Mouse (Mus musculus): Measurements from ENCODE around the gene Rtn4rl1. TPM values are rescaled to one million over a fixed set of nuclear protein-coding genes. Genes with fewer than 3 reads are reported as not detected.

Rtn4rl1 gene
- polyA plus RNA-seq, 1 experiment from 2014 or later = 5.8 TPM

DNA sequence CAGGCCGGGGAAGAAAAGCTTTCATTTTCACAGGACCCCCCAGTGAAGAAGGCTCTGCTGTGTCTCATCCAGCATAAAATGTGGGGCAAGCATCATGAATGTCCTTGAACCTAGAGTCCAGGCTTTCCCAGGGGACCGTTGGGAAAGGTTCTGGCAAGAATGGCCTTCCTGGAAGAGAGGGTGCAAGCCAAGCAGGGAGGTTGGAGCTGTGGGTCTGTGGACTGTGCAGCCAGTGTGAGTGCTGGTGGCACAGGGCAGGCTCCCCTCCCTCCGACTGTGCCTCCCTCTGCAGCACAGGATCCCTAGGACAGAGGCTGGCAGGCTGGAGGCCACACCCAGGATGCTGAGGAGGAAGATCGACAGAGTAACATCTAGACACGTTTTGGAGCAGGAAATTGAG lies 69.2 kb downstream of the Rtn4rl1 start:
- WGBS = 31% methylated on average over 5 of the region's 5 CpGs
- Histone ChIP-seq H3K4me3 (no peak overlapping the region), H3K27ac (no peak overlapping the region), H3K4me1 (peaks cover 30% of the 10 kb centered on the region), H3K36me3 (no peaks in the 10 kb centered on the region), H3K9ac (no peak overlapping the region), H3K9me3 (no peaks in the 10 kb centered on the region), H3K4me2 (no peak overlapping the region), H3K27me3 (no peaks in the 10 kb centered on the region)
- ATAC-seq (ENCODE audit: insufficient number of reproducible peaks, low FRiP score, low TSS enrichment, low read depth) = no peak

- Histone ChIP-seq H3K4me3 (no peak overlapping the region), H3K9me3 (no peaks in the 10 kb centered on the region), H3K4me1 (peaks cover 32% of the 10 kb centered on the region), H3K27ac (no peak overlapping the region), H3K9ac (no peak overlapping the region), H3K4me2 (no peak overlapping the region), H3K36me3 (no peaks in the 10 kb centered on the region), H3K27me3 (no peaks in the 10 kb centered on the region)
- ATAC-seq (ENCODE audit: insufficient number of reproducible peaks, low FRiP score, low TSS enrichment, low read depth) = no peak
- WGBS = 35% methylated on average over 15 of the region's 15 CpGs
These were observed 69.8 kb downstream of the Rtn4rl1 start for GRCm38 (mm10) chr11:75263274-75263963.

DNA sequence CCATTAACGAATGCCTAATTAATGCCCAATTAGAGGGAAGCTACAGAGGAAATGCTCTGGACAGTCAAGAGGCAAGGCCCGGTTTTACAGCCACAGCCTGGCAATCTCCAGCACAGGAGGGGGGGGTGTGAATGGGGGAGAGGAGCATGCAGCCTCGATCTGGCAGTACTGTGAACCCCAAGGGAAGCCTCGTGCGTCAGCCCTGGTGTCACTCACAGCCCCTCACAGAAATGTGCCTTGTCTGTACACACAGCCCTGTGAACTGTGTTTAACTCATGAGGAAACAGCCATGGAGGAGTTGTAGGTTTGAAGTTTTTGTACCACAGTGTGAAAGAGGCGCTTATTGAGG lies 70.4 kb downstream of the Rtn4rl1 start:
- H3K4me1 ChIP-seq = peaks cover 32% of the 10 kb centered on the region
- H3K4me2 ChIP-seq = no peak overlapping the region
- H3K9me3 ChIP-seq = no peaks in the 10 kb centered on the region
- no peak overlapping the region for H3K4me3 ChIP-seq
- no peaks in the 10 kb centered on the region for H3K27me3 ChIP-seq
- H3K27ac ChIP-seq = no peak overlapping the region
- WGBS = 46% methylated on average over 6 of the region's 6 CpGs
- H3K9ac ChIP-seq = no peak overlapping the region
- H3K36me3 ChIP-seq = no peaks in the 10 kb centered on the region
- ATAC-seq (ENCODE audit: insufficient number of reproducible peaks, low FRiP score, low TSS enrichment, low read depth) = no peak

DNA sequence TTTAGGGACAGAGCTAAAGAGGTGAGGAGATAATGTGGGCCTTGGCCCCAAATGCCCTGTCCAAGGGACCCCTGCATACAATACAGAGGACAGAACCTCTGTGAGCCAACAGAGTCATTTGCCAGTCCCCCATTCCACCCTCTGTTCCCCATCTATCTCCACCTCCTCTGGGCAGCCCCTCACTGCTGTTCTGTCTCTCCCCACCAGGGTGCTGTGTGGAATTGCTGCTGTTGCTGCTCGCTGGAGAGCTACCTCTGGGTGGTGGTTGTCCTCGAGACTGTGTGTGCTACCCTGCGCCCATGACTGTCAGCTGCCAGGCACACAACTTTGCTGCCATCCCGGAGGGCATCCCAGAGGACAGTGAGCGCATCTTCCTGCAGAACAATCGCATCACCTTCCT lies 71.0 kb downstream of the Rtn4rl1 start:
- no peak overlapping the region for H3K4me3 ChIP-seq
- no peaks in the 10 kb centered on the region for H3K27me3 ChIP-seq
- no peak for ATAC-seq (ENCODE audit: insufficient number of reproducible peaks, low FRiP score, low TSS enrichment, low read depth)
- no peaks in the 10 kb centered on the region for H3K9me3 ChIP-seq
- 83% methylated on average over 6 of the region's 6 CpGs for WGBS
- H3K4me1 ChIP-seq = peaks cover 32% of the 10 kb centered on the region
- no peak overlapping the region for H3K27ac ChIP-seq
- no peak overlapping the region for H3K9ac ChIP-seq
- H3K4me2 ChIP-seq = no peak overlapping the region
- no peaks in the 10 kb centered on the region for H3K36me3 ChIP-seq

DNA sequence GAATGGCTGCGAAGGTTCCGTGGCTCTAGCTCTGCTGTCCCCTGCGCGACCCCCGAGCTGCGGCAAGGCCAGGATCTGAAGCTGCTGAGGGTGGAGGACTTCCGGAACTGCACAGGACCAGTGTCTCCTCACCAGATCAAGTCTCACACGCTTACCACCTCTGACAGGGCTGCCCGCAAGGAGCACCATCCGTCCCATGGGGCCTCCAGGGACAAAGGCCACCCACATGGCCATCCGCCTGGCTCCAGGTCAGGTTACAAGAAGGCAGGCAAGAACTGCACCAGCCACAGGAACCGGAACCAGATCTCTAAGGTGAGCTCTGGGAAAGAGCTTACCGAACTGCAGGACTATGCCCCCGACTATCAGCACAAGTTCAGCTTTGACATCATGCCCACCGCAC lies 72.0 kb downstream of the Rtn4rl1 start:
- Histone ChIP-seq H3K36me3 (no peaks in the 10 kb centered on the region), H3K4me3 (no peak overlapping the region), H3K9me3 (no peaks in the 10 kb centered on the region), H3K27me3 (no peaks in the 10 kb centered on the region), H3K27ac (no peak overlapping the region), H3K4me1 (peaks cover 28% of the 10 kb centered on the region), H3K9ac (no peak overlapping the region), H3K4me2 (no peak overlapping the region)
- no peak for ATAC-seq (ENCODE audit: insufficient number of reproducible peaks, low FRiP score, low TSS enrichment, low read depth)
- 53% methylated on average over 15 of the region's 15 CpGs for WGBS

DNA sequence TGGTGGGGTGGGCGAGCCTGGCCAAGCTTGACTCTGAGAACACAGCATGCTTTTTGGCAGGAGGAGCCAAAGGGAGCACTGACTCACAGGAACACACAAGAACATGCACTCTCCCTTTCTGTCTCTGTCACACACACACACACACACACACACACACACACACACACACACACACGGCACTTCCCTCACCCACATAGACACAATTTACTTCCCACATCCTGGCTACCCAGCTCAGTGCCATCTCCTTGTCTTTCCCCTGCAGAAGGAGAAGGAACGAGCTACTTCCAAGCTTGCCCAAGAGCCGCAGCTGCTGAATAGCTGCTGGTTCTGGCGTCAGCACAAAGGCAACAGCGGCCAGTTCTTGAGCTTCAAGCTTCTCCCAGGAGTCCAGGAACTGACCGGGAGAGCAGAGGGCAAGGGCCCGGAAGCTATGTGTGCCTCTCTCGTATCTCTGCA lies 74.3 kb downstream of the Rtn4rl1 start:
- WGBS = 59% methylated on average over 9 of the region's 9 CpGs

DNA sequence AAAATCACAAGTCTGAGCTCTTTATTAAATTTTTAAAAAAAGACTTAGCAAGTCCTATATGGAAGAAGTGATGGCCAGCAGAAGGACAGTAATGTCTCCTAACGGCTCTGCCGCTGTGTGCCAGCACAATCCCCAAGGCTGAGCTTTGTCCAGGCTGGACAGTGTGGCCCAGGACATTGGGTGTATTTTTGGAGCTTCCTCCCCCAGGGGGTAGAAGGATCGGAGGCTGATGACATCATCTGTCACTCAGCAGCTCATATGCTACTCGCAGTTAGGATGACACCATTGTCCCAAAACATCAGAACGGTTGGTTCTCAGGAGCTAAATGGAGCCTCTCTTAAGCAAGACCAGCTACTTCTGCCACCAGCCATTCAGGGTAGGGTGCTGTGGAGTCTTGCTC lies 74.9 kb downstream of the Rtn4rl1 start:
- ATAC-seq (ENCODE audit: insufficient number of reproducible peaks, low FRiP score, low TSS enrichment, low read depth) = no peak
- H3K9ac ChIP-seq = no peak overlapping the region
- peaks cover 22% of the 10 kb centered on the region for H3K4me1 ChIP-seq
- H3K27ac ChIP-seq = peak overlapping the region; percentile 12; the same call in 1 of the 2 replicates
- H3K36me3 ChIP-seq = no peaks in the 10 kb centered on the region
- H3K9me3 ChIP-seq = no peaks in the 10 kb centered on the region
- no peaks in the 10 kb centered on the region for H3K27me3 ChIP-seq
- H3K4me2 ChIP-seq = no peak overlapping the region
- WGBS = 69% methylated on average over 5 of the region's 5 CpGs
- no peak overlapping the region for H3K4me3 ChIP-seq

More for the DNA sequence above, 74.3 kb downstream of the Rtn4rl1 start:
- Histone ChIP-seq H3K4me3 (no peak overlapping the region), H3K4me2 (no peak overlapping the region), H3K9ac (no peak overlapping the region), H3K36me3 (no peaks in the 10 kb centered on the region), H3K4me1 (peaks cover 24% of the 10 kb centered on the region), H3K27ac (peak overlapping the region; percentile 12; the same call in 1 of the 2 replicates), H3K27me3 (no peaks in the 10 kb centered on the region), H3K9me3 (no peaks in the 10 kb centered on the region)
- ATAC-seq (ENCODE audit: insufficient number of reproducible peaks, low FRiP score, low TSS enrichment, low read depth) = no peak

GRCm38 (mm10) chr11:75269213-75269612 lies 75.6 kb downstream of the Rtn4rl1 start:
- Histone ChIP-seq H3K9ac (no peak overlapping the region), H3K36me3 (no peaks in the 10 kb centered on the region), H3K4me2 (no peak overlapping the region), H3K27ac (no peak overlapping the region), H3K4me1 (peaks cover 18% of the 10 kb centered on the region; the same call in 1 of the 2 replicates), H3K4me3 (no peak overlapping the region), H3K9me3 (no peaks in the 10 kb centered on the region), H3K27me3 (no peaks in the 10 kb centered on the region)
- whole genome bisulfite sequencing = 76% methylated on average over 4 of the region's 4 CpGs
- no peak for ATAC-seq (ENCODE audit: insufficient number of reproducible peaks, low FRiP score, low TSS enrichment, low read depth)

DNA sequence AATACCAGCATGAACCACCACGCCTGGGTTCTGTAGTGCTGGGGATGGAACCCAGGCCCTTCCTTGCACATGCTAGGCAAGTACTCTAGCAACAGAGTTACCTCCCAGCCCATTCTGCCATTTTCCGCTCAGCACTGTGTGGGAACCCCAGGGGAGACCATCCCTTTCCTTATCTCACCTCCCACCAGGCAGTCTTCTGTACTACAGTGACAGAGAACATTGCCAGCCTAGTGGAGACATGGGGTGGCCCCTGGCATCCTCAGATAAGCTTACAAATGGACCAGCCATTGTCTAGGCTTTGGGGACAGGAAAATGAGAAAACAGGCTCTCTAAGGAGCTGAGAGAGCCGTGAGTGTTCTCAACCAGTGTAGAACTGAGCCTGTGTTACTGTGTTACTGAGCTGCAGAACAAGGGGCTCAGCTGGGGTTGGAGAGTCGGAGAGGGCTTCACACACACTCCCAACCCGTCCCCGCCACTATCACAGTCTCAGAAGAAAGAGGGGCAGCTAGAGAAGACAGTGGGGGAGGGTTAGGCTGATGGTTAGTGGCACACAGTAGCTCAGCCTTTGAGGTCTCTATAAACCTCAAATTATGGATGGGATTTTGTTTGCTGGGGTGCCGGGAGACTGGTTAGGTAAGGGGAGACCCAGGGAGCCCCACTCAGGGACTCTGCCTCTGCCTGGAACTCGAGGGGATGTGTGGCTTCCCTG lies 76.8 kb downstream of the Rtn4rl1 start:
- H3K27ac ChIP-seq = no peak overlapping the region
- 77% methylated on average over 8 of the region's 8 CpGs for WGBS
- H3K4me1 ChIP-seq = peaks cover 19% of the 10 kb centered on the region
- no peak overlapping the region for H3K4me2 ChIP-seq
- H3K27me3 ChIP-seq = no peaks in the 10 kb centered on the region
- H3K9ac ChIP-seq = no peak overlapping the region
- H3K9me3 ChIP-seq = no peaks in the 10 kb centered on the region
- no peak for ATAC-seq (ENCODE audit: insufficient number of reproducible peaks, low FRiP score, low TSS enrichment, low read depth)
- no peak overlapping the region for H3K4me3 ChIP-seq
- no peaks in the 10 kb centered on the region for H3K36me3 ChIP-seq

DNA sequence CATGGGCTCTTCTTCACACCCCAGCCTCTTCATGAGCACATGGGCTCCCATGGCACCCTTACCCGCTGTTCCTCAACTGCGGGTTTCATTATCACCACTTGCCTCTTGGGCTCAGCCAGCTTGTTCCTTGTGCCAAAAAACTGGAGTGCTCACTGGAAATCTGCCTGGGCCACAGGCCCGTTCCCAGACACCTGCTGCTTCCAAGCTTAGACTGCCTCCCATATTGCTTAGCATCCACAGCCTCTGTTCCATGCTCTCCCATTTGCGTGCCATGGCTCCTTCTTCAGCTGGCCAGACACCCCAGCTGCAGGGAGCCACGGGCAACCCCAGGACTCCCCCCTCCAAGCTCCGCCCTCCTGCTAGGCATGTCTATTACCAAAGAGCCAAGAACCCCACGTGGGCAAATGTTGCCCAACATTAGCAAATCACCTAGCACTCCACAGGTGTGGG lies 77.4 kb downstream of the Rtn4rl1 start:
- Histone ChIP-seq H3K4me3 (no peak overlapping the region), H3K4me2 (no peak overlapping the region), H3K9ac (no peak overlapping the region), H3K27ac (no peak overlapping the region), H3K36me3 (no peaks in the 10 kb centered on the region), H3K9me3 (no peaks in the 10 kb centered on the region), H3K4me1 (peaks cover 15% of the 10 kb centered on the region), H3K27me3 (no peaks in the 10 kb centered on the region)
- 64% methylated on average over 7 of the region's 7 CpGs for whole genome bisulfite sequencing
- ATAC-seq (ENCODE audit: insufficient number of reproducible peaks, low FRiP score, low TSS enrichment, low read depth) = no peak

GRCm38 (mm10) chr11:75273466-75273865 lies 79.9 kb downstream of the Rtn4rl1 start:
- ATAC-seq (ENCODE audit: insufficient number of reproducible peaks, low FRiP score, low TSS enrichment, low read depth) = no peak
- no peak overlapping the region for H3K4me2 ChIP-seq
- WGBS = 26% methylated on average over 8 of the region's 8 CpGs
- H3K4me1 ChIP-seq = peaks cover 13% of the 10 kb centered on the region
- no peaks in the 10 kb centered on the region for H3K27me3 ChIP-seq
- no peak overlapping the region for H3K9ac ChIP-seq
- H3K27ac ChIP-seq = no peak overlapping the region
- no peak overlapping the region for H3K4me3 ChIP-seq
- H3K36me3 ChIP-seq = no peaks in the 10 kb centered on the region
- H3K9me3 ChIP-seq = no peaks in the 10 kb centered on the region

- H3K4me3 ChIP-seq = no peak overlapping the region
- 32% methylated on average over 6 of the region's 6 CpGs for WGBS
These were observed 81.5 kb downstream of the Rtn4rl1 start for GRCm38 (mm10) chr11:75275035-75275434.

More at GRCm38 (mm10) chr11:75275035-75275434, 81.5 kb downstream of the Rtn4rl1 start:
- ATAC-seq (ENCODE audit: insufficient number of reproducible peaks, low FRiP score, low TSS enrichment, low read depth) = no peak; the same call in 1 of the 2 replicates
- no peak overlapping the region for H3K9ac ChIP-seq
- H3K4me2 ChIP-seq = no peak overlapping the region
- H3K9me3 ChIP-seq = no peaks in the 10 kb centered on the region
- no peak overlapping the region for H3K27ac ChIP-seq
- no peaks in the 10 kb centered on the region for H3K36me3 ChIP-seq
- H3K4me1 ChIP-seq = peaks cover 22% of the 10 kb centered on the region
- H3K27me3 ChIP-seq = peaks cover 1% of the 10 kb centered on the region; the same call in 1 of the 2 replicates

Data from limb, embryonic 15.5 days (tissue).